ENCODE assay signal across 22 mouse cellular contexts in the genomic region with DNA sequence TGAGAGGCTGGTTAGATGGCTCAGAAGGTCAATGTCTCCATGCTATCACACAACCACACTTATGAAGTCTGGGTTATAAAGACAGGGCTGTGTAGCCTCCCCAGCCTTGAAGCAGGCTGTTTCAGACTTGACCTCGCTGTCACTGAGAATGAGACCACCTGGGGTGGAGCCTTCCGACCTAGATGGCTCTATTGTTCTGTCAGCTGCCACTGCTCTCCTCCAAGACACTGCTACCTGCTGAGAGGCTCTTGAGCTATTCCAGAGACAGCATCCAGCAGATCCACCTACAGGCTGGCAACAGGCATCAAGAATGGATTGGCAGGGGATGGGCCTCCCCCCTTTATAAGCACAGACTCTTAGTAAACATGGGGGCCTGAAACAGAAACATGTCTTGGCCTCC. TPM values are rescaled to one million over a fixed set of nuclear protein-coding genes. Genes with fewer than 3 reads are reported as not detected.
A peak's percentile ranks its signal among the peaks of the same experiment; 100 is the strongest.
DNase-seq lines count a peak whose midpoint lies in the region; TF ChIP-seq lines count a peak whose summit lies in the region.
"Not testable (repeated sequence)": the region's sequence is repeated elsewhere in the genome, so short reads cannot be mapped to it uniquely, and the experiment has no call there.
"Had no signal": no experiment of that assay in that cellular context is flagged by ENCODE, and none has a peak within 500 bp of the region (broad histone marks: within the 10 kb centered on the region; RNA-seq: fewer than 3 reads in every experiment).

No protein-coding gene starts in this region.

- H3K27me3 ChIP-seq in ES-Bruce4 (ENCODE audit: control insufficient read depth, insufficient read depth, low read length, poor library complexity, severe bottlenecking); hindbrain, embryonic 10.5 days (ENCODE audit: insufficient read depth, poor library complexity, severe bottlenecking): not testable (repeated sequence)

- not testable (repeated sequence) for H3K27ac ChIP-seq in ES-Bruce4 (ENCODE audit: insufficient read depth, low read length); ES-E14 (ENCODE audit: insufficient read depth, low read depth, low read length, poor library complexity, severe bottlenecking); hindbrain, embryonic 10.5 days

- peak; percentile 64 for TF ChIP-seq EP300 in ES-Bruce4 (IDR thresholded peaks at IDR 0.05; ENCODE audit: insufficient read depth, low read depth, low read length)

- 5% methylated on average over 2 of the region's 2 CpGs for WGBS in hindbrain, embryonic 10.5 days

- TF ChIP-seq POLR2A in ES-Bruce4 (IDR thresholded peaks at IDR 0.05; ENCODE audit: insufficient read depth, low read length), result not testable (repeated sequence)

- H3K4me1 ChIP-seq in ES-Bruce4 (ENCODE audit: control insufficient read depth, insufficient read depth, low read length); ES-E14 (ENCODE audit: control insufficient read depth in 2 of 2, insufficient read depth in 2 of 2, low read length in 2 of 2, poor library complexity in 1 of 2); hindbrain, embryonic 10.5 days (replicated peaks): not testable (repeated sequence)

- not testable (repeated sequence) for H3K4me3 ChIP-seq in ES-Bruce4 (ENCODE audit: low read depth, low read length); ES-E14 (ENCODE audit: insufficient read depth in 1 of 2, low read depth in 1 of 2, low read length in 2 of 2, poor library complexity in 1 of 2, severe bottlenecking in 1 of 2); hindbrain, embryonic 10.5 days

- DNase-seq in ES-CJ7 (ENCODE audit: low read depth, low spot score) (peak; percentile 84), ES-E14 (ENCODE audit: low read depth, low spot score) (peak; percentile 34), R1 (ENCODE audit: low read depth, low spot score) (peak; percentile 88), WW6 (ENCODE audit: low read depth, low spot score) (peak; percentile 11), ZHBTc4 (ENCODE audit: low read depth, low spot score) (peak; percentile 84)
- peak; percentile 82 for DNase-seq in heart, adult 11 months
- DNase-seq in hindbrain, embryonic 10.5 days (ENCODE audit: low spot score), result peak; percentile 3

- not testable (repeated sequence) for TF ChIP-seq CTCF in ES-Bruce4 (IDR thresholded peaks at IDR 0.05; ENCODE audit: low read depth, low read length)

- H3K36me3 ChIP-seq in ES-Bruce4 (ENCODE audit: control insufficient read depth, insufficient read depth, low read length, poor library complexity, severe bottlenecking); ES-E14 (ENCODE audit: control insufficient read depth, insufficient read depth, low read length, poor library complexity, severe bottlenecking); hindbrain, embryonic 10.5 days: not testable (repeated sequence)

- H3K9me3 ChIP-seq in ES-Bruce4 (replicated peaks; ENCODE audit: control insufficient read depth, insufficient read depth, low read length, poor library complexity, severe bottlenecking); ES-E14 (ENCODE audit: control insufficient read depth, insufficient read depth, low read depth, low read length); hindbrain, embryonic 10.5 days: not testable (repeated sequence)

- H3K9ac ChIP-seq in ES-Bruce4 (ENCODE audit: low read depth, poor library complexity, severe bottlenecking); ES-E14 (ENCODE audit: insufficient read depth, low read depth, low read length, poor library complexity, severe bottlenecking): not testable (repeated sequence)

- in situ Hi-C loops in ES-E14 (cut with MboI; ENCODE audit: low sequenced_read_pairs in 2 of 2, unreplicated experiment in 2 of 2), result not testable (repeated sequence)

RNA-seq across cellular contexts. Expression of gene Gabrg1, which starts 54.1 kb away (rescaled TPM):
- not detected in 2 replicates for polyA plus RNA-seq in ES-Bruce4 (2011; ENCODE audit: insufficient read depth, insufficient read length, low read depth, missing spikeins)
- total RNA-seq in ES-E14 (2012; rRNA removed), result 0.09 and 0.16 TPM in 2 replicates
- polyA plus RNA-seq in hindbrain, embryonic 10.5 days (2016; fragmentation: Nextera tagmentation; extraction: Ambion mirVana), result 0.66 and 0.82 TPM in 2 replicates
- total RNA-seq: adrenal gland, adult 18-20 months; adrenal gland, adult 2 months; adrenal gland, adult 8-10 months; adrenal gland, postnatal 10 days; adrenal gland, postnatal 14 days; adrenal gland, postnatal 25 days; adrenal gland, postnatal 36 days; CH12.LX; MEL had no signal
- polyA plus RNA-seq: activated CD4-positive, CD25-positive, alpha-beta regulatory T cell, adult 4 months; adrenal gland, adult 2 months; C2C12; CD4-positive, CD25-positive, alpha-beta regulatory T cell, adult 4 months; G1E; Patski had no signal

Comparison
In these comparisons a context has a peak if more than half of its experiments do, and no peak if none do; other contexts are left out.
1. DNase-seq: peak in every context shown above with its lines; median percentile 88 in R1; 84 in ES-CJ7; 84 in ZHBTc4; 82 in heart, adult 11 months; 34 in ES-E14; 11 in WW6; 3 in hindbrain, embryonic 10.5 days.